Mouse (Mus musculus) olfactory bulb, adult 2 months (tissue): ENCODE measurements around the gene Gtf3a.

Experiments
- CTCF ChIP-seq: fragments of 200-500 bp; IDR thresholded peaks from 2 replicates; pipeline ENCODE4 v1.5.1; 2012; ENCODE audit warnings: low read depth, mild to moderate bottlenecking, low read length, moderate library complexity; ENCODE audit not compliant: insufficient read depth
- POLR2A ChIP-seq: fragments of 200-500 bp; IDR thresholded peaks from 2 replicates; pipeline ENCODE4 v1.6.1; 2012; ENCODE audit warnings: mild to moderate bottlenecking, low read depth, low read length, moderate library complexity; ENCODE audit not compliant: insufficient read depth

GRCm38 (mm10) chr5:146919874-146920273 is 28.6 kb upstream of the Gtf3a start:
- TF ChIP-seq POLR2A (no peak), CTCF (no peak)
